Mouse (Mus musculus) R1 (cell line): ENCODE results near the gene Map3k11.
A peak's percentile ranks its signal among the peaks of the same experiment; 100 is the strongest.

ENCODE experiments used
- DNase-seq: peaks from one replicate; pipeline ENCODE4 v3.0.0-alpha.2; 2018; ENCODE audit warnings: low read depth, low spot score

The Map3k11 gene

GRCm38 (mm10) chr19:5688200-5689087 lies at the start of gene Map3k11, which contains the start of gene Pcnx3:
Gene Map3k11, plus strand, starts transcription at chr19:5688742.
Gene Pcnx3, minus strand, starts transcription at chr19:5688908.
- peak; percentile 99 for DNase-seq

- DNase-seq = no peak
These were observed 48.2 kb upstream of the Map3k11 start for GRCm38 (mm10) chr19:5640339-5640738.

- no peak for DNase-seq
These were observed 47.5 kb upstream of the Map3k11 start for GRCm38 (mm10) chr19:5641021-5641420.

GRCm38 (mm10) chr19:5641641-5642040 lies 46.9 kb upstream of the Map3k11 start:
- DNase-seq = no peak

GRCm38 (mm10) chr19:5645280-5645679 lies 43.3 kb upstream of the Map3k11 start:
- no peak for DNase-seq

GRCm38 (mm10) chr19:5646731-5647330 lies 41.7 kb upstream of the Map3k11 start:
- DNase-seq = no peak

GRCm38 (mm10) chr19:5647791-5648190 lies 40.8 kb upstream of the Map3k11 start:
- no peak for DNase-seq

- DNase-seq = peak; percentile 90
These were observed 39.9 kb upstream of the Map3k11 start for GRCm38 (mm10) chr19:5648401-5649297.

- no peak for DNase-seq
These were observed 39.2 kb upstream of the Map3k11 start for GRCm38 (mm10) chr19:5649298-5649741.

GRCm38 (mm10) chr19:5651502-5652274 lies 36.9 kb upstream of the Map3k11 start:
- peak; percentile 59 for DNase-seq

- DNase-seq = no peak
These were observed 36.0 kb upstream of the Map3k11 start for GRCm38 (mm10) chr19:5652570-5652969.

- DNase-seq = peak; percentile 88
These were observed 34.4 kb upstream of the Map3k11 start for GRCm38 (mm10) chr19:5653969-5654719.

- DNase-seq = peak; percentile 53
These were observed 33.7 kb upstream of the Map3k11 start for GRCm38 (mm10) chr19:5654720-5655298.

GRCm38 (mm10) chr19:5660942-5661751 lies 27.4 kb upstream of the Map3k11 start:
- DNase-seq = no peak

GRCm38 (mm10) chr19:5662310-5662709 lies 26.2 kb upstream of the Map3k11 start:
- DNase-seq = no peak

- peak; percentile 87 for DNase-seq
These were observed 25.3 kb upstream of the Map3k11 start, which contains the start of gene Sipa1 for GRCm38 (mm10) chr19:5662981-5663913. Gene Sipa1, minus strand, starts transcription at chr19:5663707.

GRCm38 (mm10) chr19:5664669-5665257 lies 23.8 kb upstream of the Map3k11 start:
- DNase-seq = no peak
